Mouse (Mus musculus) bone marrow macrophage, adult 2 months (primary cell): ENCODE measurements around the gene Agpat2.

Experiments used
- CTCF ChIP-seq: IDR thresholded peaks from 2 replicates; pipeline ENCODE4 v1.5.1; 2012; ENCODE audit warnings: low read depth, mild to moderate bottlenecking, low read length, moderate library complexity
- POLR2A ChIP-seq: IDR thresholded peaks from 2 replicates; pipeline ENCODE4 v1.6.1; 2012; ENCODE audit warnings: mild to moderate bottlenecking, low read depth, low read length, borderline replicate concordance

DNA sequence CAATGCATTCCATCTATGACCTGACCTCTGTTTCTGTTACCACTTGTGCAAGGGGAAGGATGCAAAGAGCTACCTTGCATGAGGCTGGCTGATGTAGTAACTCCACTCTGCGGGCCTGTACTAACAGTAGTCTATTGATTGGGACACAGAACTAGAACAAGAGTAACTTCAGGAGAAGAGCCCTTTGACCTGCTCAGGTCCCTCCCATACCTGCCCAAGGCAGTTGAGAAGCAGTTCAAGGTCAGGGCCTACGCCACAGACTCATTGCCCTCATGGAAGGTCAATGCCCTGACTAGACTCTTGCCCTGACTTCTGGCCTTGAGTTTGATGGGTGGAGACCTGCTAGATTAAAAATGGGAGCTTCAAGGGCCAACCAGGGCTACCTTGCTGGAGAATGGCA is 3.6 kb downstream of the Agpat2 start:
- TF ChIP-seq CTCF (no peak), POLR2A (no peak)
